Mouse (Mus musculus): ENCODE measurements around the gene Itk.
A peak's percentile ranks its signal among the peaks of the same experiment; 100 is the strongest.

Itk gene

DNA sequence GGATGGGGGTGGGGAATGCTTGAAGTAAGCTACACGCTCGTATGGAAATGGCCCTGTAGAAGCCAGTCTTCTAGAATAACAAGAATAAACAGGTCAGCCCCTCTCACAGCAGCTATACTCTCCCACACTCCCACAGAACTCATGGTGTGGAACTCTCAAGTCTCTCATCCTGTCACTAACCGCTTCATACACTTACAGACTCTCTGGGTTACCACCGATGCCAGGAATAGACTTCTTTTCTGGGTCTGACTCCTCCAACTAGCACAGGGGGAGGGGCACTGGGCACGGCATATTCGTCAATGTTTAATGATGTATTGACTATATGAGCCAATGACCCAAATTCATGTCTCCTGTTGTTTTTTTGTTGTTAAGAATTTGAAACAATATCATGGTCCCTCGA lies 82.5 kb downstream of the Itk start:
- no peak for DNase-seq (ENCODE audit: low read depth)

DNA sequence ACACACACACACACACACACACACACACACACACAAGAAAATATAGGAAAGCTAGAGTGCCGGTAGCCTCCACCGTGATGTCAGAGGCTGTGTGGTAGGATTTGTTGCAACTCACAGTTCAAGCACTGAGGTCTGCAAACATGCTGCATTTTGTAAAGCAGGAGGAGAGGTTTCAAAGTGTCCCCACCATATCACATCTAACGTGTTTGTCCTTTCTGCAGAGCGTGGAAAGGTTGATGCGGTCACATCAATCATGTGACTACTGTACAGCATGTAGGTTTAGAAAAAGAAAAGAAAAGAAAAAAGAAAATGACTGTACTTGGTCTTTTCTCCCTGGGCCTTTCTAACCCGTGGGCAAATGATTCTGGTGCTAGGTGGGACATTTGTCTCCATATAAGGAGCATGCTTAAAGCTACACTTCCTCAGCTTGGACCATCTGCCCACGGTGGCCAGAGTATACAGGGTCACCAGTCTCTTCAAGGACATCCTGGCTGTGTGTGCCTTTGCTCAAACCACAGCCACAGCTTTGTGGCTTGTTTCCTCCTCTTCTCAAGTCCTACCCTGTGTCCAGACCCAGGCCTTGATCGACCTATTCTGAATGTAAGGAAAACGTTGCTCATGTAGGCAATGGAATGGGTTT lies 83.3 kb downstream of the Itk start:
- no peak for DNase-seq (ENCODE audit: low read depth)

DNA sequence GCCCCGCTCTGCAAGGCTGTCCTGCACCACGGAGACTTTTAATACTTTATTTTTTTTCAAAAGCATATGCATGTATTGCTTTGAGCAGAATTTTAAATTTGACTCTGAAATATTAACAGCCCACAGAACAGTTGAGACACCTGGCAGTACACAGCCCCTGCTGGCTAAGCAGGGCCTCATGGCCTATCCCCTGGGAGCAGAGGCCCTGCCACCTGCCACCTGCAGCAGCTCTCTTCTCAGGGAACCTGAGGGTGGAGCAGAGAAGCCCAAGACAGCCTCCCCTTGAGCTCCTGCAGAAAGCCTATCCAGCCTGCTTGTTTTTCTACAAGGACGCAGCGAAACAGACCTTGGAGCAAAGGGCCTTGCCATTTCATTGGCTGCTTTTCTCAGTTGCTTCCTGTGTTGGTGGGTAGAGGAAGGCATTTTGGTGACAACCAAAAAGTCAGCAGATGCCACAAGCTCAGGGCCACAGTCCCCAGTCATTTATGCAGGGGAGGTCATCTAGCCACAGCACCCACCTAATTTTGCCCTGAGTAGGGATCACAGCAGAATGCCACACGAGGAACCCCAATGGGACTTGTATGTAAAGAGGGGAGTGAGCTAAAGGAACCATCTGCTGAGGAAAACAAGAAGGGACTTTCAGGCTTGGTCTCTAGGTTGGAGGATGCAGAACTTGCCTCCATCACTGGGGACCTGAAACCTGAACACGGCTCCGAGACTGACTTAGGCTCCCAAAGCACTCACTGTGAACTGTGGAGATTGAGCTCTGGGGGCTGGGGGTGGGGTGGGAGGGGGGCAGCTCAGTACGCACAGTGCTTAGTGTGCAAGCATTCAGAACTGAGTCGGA lies 84.2 kb downstream of the Itk start:
- no peak for DNase-seq (ENCODE audit: low read depth)

DNA sequence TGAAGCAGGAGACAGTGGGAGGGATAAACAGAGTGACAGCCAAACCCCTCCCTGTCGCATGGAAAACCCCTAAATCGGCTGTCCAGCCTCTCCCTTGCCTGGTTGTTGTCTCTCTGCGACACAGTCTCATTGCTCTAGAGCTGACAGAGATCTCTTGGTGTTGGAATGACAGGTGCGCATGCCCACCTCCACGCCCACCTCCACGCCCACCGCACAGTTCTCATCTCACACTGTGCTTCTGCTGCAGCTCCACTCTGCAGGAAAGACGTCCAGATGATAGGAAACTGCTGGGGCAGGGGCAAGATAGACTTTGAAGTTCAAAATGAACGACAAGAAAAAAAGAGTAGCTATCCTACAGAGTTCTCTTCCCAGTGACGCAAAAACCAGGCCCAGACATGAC lies 85.2 kb downstream of the Itk start:
- no peak for DNase-seq (ENCODE audit: low read depth)

DNA sequence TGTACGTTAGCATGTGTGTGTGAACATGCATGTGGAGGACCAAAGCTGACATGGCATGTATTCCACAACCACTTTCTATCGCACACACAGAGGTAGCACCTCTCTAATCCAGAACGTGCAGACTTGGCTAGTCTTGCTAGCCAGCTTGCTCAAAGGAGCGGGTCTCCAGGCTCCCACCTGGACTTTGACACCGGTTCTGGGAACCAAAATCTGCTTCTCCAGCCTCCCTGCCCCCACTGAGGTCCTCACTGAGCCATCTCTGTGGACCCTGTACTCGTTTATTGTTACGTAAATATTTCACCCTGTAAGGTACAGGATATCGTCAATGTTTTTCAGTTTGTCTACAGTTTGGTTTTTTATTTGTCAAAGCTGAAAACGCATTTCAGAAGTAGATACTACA lies 86.8 kb downstream of the Itk start:
- DNase-seq (ENCODE audit: low read depth), result no peak

DNA sequence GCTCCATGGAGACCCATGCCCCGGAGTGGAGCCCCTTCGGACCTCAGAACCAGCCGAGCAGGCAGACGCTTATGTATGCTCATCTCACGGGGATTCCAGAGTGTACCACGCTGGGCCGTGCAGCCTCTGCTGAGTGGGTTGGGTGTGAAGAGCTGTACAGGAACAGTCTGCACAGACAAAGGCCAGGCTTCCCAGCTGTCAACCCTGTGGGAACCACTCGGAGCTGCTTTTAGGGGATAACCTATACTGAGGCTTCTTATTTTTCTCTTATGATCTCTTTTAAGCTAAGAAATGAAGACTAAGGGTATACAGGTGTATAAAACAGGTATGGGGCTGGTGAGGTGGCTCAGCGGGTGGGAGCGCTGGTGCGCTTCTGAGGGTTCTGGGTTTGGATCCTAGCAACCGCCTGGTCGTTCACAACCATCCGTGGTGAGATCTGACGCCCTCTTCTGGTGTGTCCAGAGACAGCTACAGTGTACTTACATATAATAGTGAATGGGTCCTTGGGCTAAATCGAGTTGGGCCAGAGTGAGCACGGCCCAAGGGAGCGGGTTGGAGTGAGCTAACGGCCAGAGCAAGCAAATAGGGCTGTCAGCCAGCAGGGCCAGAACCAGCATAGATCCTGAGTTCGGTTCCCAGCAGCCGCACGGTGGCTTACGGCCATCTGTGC lies 87.6 kb downstream of the Itk start:
- DNase-seq (ENCODE audit: low read depth), result no peak

DNA sequence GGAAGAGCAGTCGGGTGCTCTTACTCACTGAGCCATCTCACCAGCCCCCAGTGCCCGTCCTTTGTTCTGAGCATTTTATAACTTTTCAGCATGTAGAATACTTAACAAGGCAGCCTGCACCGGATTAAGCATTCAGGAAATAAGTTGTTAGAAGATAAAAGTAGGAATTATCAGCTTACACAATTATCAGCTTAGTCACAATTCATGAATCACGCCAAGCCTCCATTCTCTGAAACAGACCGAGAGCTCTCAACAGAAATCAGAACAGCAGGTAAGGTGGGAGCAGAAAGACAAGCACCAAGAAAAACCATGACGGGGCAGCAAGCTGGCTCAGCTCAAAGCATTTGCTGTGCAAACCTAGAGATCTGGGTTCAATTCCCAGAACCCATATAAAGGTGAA lies 89.4 kb downstream of the Itk start:
- DNase-seq (ENCODE audit: low read depth), result no peak

DNA sequence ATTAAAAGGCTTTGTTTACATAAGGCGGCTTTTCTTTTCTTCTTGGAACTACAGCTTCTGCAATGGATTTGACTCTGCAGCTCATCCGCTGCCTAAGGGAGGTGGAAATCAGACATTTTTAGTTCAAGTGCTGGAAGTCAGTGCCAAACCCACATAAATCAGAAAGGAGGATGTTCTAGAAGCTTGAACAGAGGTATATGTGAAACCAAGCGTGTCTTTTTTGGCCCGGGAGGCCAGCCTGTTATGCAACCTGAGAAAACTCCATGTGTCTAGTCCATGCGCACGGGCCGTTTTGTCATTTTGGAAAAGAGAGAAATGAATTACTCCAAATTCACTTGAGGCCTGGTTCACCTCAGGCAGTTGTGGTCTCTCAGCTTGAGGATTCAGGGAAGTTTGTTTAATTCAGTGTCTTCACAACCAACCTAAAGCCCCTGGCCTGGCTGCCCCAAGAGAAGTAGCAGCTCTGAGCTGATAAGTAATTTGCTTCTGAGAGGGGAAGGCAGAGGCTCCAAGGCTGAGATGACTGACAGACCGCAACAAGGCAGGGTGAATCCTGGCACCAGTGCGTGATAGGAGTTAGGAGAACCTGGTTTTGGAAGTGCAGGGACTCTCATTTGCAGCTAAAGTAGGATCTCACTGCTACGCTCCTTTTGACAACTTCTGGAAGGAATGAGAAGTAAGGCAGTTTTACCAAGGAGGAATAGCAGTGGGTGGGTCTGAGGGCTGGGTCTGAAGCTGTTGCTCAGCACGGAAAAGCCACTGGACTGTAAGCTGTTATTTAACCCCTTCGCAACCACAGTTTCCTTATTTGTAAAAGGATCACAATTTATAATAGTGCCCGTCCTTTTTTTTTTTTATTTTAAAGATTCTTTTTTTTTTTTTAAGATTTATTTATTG lies 90.2 kb downstream of the Itk start:
- DNase-seq (ENCODE audit: low read depth), result no peak

DNA sequence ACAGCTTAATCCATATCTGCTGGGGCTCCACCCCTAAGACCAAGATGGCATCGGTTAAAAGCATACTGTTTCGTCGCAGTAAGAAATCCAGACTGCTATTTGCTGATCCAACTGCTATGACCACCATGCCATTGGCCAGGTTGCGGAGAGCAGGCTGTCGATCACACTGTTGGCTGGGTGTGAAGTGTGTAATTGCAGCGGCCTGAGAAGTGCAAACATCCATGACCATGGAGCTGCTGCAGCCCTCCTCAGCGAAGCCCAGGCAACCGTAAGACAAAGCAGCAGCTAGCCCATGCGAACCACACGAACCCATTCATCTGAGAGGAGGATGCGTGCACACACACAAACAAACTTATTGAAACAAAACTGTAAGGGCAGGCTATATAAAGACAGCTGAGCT lies 94.9 kb downstream of the Itk start:
- no peak for DNase-seq (ENCODE audit: low read depth)

DNA sequence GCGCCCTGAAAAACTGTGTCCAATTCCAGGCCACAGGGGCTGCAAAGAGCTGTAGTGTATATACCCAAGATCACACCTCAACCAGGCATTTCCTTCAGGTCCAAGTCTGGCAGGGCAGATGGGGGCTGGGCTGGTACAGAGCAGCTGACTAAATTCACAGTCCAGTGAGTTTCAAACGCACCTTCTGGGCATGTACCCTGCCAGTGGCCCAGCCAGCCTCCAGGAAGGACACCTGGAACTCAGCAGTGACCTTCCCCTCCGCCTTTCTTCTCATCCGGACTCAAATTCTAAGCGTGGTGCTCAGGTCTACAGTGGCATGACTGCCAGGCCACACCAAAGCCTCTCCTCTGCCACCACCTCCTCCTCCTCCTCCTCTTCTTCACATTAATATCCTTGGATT lies 95.8 kb downstream of the Itk start:
- no peak for DNase-seq (ENCODE audit: low read depth)

DNA sequence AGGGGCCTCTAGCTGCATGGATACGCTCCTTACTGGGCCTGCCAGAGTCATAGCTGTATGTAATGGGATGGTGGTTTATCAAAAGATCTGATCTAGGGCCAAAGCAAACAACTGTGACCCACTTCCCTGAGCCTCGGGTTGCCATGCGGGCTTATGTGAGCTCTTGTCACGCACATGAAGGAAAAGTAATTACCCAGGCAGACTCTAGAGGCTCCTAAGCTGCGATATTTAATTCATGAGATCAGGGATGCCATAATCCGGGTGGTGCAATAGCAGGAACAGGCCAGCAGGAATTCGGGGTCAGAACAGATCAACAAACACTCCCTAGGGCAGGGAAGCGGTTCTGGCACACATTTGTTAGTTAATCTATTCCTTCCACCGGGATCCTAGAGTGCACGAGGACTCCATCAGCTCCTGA lies 98.3 kb downstream of the Itk start:
- DNase-seq (ENCODE audit: low read depth), result no peak

DNA sequence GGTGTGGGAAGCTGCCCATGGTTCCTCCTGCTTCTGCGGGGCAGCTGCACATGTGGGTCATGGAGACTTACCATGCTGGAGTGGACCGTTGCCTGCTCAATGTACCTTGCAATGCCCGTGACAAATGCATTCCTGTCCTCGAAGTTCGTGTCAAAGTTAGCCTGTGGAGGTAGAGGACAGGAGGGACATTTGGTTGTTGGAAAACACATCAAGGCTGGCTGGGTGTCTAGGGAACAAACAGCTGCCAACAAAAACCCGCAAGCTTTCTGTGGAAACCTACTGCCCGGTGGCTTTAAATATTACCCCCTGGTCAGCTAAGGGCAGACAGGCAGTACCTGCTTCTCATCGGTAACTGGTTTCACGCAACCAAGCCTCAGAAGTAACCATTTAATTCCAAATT lies 99.8 kb downstream of the Itk start:
- no peak for DNase-seq (ENCODE audit: low read depth)

DNA sequence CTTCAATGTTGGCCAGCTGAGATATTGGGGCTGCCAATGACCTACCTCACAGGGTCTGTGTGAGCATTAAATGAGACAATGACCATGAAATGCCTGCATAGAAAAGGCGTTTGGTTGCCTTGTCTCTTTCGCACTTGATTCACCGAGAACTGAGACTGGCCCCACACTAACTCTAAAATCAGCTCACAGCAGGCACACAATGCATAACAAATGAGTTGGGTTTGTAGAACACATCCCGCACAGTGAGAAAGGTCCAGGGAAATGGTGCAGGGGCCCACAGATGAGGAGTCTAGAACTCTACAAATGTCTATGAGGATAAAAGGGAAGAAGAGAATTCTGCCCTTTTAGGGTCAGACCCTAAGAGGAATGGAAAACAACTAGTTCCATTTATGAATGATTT lies 100.3 kb downstream of the Itk start:
- no peak for DNase-seq (ENCODE audit: low read depth)

DNA sequence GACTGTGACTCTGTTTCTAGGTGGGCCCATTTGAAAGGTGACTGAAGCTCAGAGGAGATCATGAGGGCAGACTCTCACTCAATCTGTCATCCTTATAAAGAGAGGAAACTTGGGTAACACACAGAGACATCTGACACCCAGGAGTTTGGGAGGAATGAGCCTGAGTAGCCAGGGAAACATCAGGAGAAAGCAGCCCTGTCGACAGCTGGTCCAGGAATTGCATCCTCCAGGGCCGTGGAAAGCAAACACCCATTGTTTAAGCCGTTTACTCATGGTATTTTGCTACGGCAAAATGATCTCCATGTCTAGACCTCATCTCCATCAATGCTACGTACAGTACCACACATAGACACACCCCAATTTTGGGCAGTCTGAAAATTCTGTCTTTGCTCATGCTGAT lies 101.2 kb downstream of the Itk start:
- no peak for DNase-seq (ENCODE audit: low read depth)

DNA sequence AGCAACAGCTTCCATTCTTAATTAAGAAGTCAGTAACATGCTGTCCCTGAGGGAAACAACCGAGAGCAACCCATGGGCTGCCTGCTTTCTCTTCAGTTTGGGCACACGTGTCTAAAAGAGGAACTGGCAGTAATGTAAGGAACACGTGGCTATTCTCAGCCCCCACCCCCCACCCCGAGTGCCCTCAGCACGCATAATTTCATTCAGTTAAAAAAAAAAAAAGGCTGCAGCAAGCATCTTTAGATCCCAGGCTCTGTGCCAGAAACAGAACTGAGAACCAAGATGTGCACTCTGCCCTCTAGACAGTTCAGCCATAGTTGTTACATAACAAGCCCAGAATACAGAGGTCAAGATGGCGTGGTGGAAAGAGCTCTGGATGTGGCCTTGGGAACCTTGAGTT lies 102.5 kb downstream of the Itk start:
- DNase-seq (ENCODE audit: low read depth), result no peak

DNA sequence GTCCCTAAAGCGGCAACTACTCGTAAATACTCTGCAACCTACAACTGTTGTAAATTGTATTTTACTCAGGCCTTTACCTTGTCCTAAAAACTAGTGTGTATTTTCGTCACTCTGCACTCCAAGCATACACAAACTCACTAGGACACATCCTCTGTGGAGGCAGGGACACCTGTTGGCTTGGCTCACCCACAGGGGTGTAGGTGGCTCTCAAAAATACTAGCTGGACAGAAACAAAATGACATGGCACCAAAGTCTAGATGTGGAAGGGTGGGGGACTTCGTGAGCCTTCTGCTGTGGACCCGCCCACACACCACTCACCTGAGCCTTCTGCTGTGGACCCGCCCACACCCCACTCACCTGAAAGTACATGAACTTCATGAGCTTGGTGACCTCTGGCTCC lies 105.5 kb downstream of the Itk start:
- DNase-seq (ENCODE audit: low read depth), result no peak

DNA sequence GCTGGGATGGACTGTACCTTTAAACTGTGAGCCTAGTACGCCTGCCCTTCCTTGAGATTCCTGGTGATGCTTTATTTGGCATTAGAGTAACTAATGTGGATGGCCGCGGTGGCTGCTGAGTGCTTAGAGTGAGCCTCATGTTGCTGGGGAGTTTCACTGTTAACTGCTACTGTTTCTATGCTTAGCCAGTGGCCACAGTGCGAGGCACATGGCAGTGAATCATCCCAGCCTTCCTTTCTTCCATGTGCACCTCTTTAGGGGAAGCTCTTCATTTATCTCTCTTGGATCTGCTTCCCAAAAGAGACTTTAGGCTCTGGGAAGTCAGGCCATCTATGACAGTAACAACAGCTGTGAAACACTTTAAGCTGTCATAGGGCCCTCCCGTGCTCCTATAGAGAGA lies 106.7 kb downstream of the Itk start:
- DNase-seq (ENCODE audit: low read depth), result no peak

DNA sequence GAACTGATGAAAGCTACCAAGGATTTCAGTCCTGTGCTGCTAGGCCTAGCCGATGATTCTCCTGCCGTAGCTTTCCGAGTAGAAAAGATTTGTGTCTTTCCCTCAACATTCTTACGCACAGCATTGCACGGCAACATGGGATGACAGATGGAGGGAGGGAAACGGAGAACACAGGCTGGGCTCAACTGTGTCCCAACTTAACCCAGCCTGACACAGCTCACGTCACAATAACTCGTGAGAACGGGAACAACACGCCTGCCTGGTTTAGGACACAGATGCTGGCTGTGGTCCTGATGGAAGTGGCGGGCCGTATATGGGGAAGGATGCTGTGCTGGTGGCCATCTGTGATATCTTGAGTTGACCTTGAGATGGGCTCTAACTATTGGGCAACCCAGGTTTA lies 110.6 kb downstream of the Itk start:
- DNase-seq (ENCODE audit: low read depth), result no peak

DNA sequence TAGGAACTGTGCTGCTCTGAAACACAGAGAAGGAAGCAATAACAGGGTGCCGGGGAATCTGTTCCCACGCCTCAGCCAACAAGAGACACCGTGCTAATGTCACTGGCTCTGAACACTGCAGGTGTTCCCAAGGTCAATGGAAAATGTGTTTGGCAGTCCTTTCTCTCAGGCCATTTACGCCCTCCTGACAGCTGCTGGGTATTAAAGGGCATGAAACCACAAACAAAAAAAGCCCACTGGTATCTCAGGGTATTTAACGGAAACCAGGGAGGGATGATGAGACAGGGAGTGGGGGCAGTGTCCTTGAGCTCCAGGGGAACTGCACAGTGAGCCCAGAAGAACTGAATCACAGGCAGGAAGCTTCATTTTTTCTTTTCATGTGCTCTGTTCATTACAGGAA lies 111.2 kb downstream of the Itk start:
- no peak for DNase-seq (ENCODE audit: low read depth)

DNA sequence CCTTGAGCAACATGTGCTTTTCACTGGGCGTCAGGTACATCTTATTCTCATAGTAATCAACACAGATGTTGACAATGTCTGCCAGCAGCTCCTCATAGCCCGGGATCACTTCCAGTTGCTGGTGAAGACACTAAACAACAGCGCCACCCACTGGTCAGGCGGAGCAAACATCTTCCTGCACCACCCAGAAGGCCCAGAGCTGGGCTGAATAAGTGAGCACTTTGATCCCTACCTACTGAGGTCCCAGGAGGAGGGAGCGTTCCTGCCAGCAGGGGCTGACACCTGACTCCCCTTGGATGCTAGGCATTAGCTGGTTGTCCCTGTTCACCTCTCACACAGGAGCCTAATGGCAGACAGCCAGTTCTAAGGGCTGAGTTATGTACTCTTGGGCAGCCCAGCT lies 112.5 kb downstream of the Itk start:
- no peak for DNase-seq (ENCODE audit: low read depth)

DNA sequence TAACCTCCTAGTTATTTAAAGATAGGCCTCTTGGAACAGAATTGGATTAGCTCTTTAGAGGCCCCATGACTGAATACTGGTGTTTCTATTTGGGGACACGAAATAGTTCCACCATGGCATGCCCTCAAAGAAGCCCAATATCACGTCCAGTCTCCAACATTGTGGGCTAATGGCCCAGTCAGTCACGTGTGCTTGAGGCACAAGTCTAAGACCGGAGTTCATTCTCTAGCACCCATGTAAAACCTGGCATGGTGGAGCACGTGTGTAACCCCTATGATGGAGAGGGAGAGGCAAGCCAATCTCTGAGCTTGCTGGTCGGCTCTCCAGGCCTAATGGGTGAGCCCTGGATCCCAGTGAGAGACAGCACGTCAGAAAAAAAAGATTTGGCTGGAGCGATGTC lies 113.1 kb downstream of the Itk start:
- DNase-seq (ENCODE audit: low read depth), result no peak

DNA sequence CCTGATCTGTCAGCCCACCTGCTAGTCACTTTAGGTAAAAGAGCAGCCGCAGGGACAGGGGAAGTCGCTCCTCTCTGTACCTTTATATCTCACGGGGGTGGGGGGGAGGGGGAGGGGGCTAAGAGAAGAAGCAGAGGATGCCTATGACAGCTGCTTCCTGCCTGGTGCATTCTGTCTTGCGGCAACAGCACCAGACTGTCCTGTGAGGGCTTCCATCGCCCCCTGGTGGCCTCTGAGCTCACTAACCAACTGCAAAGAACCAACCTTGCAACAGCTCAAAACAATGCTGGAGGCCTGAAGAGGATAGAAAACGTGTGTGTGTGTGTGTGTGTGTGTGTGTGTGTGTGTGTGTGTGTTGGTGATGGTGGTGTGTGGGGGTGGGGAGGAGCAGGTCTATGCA lies 114.0 kb downstream of the Itk start:
- DNase-seq (ENCODE audit: low read depth), result peak; percentile 69
